Mouse (Mus musculus): ENCODE data around the gene Irf2. TPM values are rescaled to one million over a fixed set of nuclear protein-coding genes. Genes with fewer than 3 reads are reported as not detected.

Irf2 gene
- total and polyA plus RNA-seq, 3 experiments: 4.9 to 19.4 TPM; not detected in 1

DNA sequence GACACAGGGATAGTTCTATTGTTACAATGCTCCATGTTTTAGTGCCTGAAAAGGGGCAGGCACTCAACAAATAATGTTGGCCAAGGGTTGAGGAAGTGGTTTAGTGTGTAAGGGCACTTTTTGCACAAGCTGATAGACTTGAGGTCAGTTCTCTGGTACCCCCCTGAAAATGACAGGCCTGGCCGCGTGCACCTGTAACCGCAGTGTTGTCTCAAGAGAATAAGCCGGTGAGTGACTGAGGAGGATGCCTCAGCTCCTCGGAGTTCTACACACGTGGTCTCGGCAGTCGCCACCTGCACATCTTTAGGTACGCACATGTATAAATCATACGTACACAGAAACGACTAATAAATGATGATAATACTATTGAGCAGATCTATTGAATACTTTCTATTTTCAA lies 26.4 kb upstream of the Irf2 start:
- peaks cover 0 to 33% of the 10 kb centered on the region in 2 experiments; a peak in 2 of 4 replicates for H3K36me3 ChIP-seq (ENCODE audit: control insufficient read depth in 1 of 2, insufficient read depth in 2 of 2, low read length in 2 of 2)
- no peaks in the 10 kb centered on the region for H3K9me3 ChIP-seq (replicated peaks; ENCODE audit: insufficient read depth, low read length)
- H3K4me3 ChIP-seq (ENCODE audit: control insufficient read depth in 1 of 2, insufficient read depth in 1 of 2, low read depth in 2 of 2, low read length in 2 of 2): no peak overlapping the region
- TF ChIP-seq MYC (IDR thresholded peaks at IDR 0.05; ENCODE audit: low read depth, low read length): no peak
- TF ChIP-seq NRF1 (IDR thresholded peaks at IDR 0.05; ENCODE audit: insufficient read depth, low read depth, low read length, poor library complexity, severe bottlenecking): no peak
- no peak for TF ChIP-seq BHLHE40 (IDR thresholded peaks at IDR 0.05; ENCODE audit: borderline replicate concordance, low read depth, low read length)
- no peak for TF ChIP-seq TBP (IDR thresholded peaks at IDR 0.05; ENCODE audit: low read depth, low read length)
- no peak for TF ChIP-seq USF1 (IDR thresholded peaks at IDR 0.05; ENCODE audit: low read depth, low read length)
- TF ChIP-seq ELF1 (IDR thresholded peaks at IDR 0.05; ENCODE audit: low read depth, low read length): no peak
- DNase-seq (ENCODE audit: low read depth, low spot score): no peak
- H3K9ac ChIP-seq (ENCODE audit: control insufficient read depth, low read depth, low read length, poor library complexity, severe bottlenecking): no peak overlapping the region
- peaks cover 19 to 30% of the 10 kb centered on the region in 2 experiments for H3K4me1 ChIP-seq (ENCODE audit: control insufficient read depth in 1 of 2, insufficient read depth in 2 of 2, low read length in 2 of 2)
- H3K27ac ChIP-seq (ENCODE audit: control insufficient read depth, low read depth, low read length): no peak overlapping the region
- no peaks in the 10 kb centered on the region for H3K79me2 ChIP-seq (ENCODE audit: control insufficient read depth, insufficient read depth, low read length, poor library complexity)
- no peaks in the 10 kb centered on the region for H3K27me3 ChIP-seq (ENCODE audit: control insufficient read depth in 1 of 2, insufficient read depth in 2 of 2, low read length in 2 of 2)

DNA sequence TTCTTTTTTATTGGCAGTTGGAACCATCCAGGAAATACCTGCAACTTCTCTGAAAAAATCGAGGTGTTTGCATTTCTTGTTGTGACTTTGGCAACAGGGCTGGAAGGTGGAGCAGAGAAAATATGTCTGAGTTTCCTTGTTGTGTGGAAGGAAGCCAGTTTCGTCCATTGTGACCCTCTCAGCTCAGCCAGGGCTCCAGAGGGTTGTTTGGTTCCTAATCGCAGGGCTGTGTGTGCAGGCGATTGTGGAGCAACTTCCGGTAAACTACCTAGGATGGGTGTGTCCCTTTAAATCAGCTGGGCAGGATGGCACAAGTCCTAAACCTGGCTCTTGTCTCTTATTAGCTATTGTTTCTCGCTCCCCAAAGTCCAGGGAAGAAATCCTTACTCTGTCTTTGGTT lies 25.7 kb upstream of the Irf2 start:
- peak overlapping the region; percentile 50 for H3K9ac ChIP-seq (ENCODE audit: control insufficient read depth, low read depth, low read length, poor library complexity, severe bottlenecking)
- peak overlapping the region; percentile 33; the same call in 1 of the 2 replicates for H3K27ac ChIP-seq (ENCODE audit: control insufficient read depth, low read depth, low read length)
- peaks cover 23 to 36% of the 10 kb centered on the region in 2 experiments for H3K4me1 ChIP-seq (ENCODE audit: control insufficient read depth in 1 of 2, insufficient read depth in 2 of 2, low read length in 2 of 2)
- H3K4me3 ChIP-seq (ENCODE audit: control insufficient read depth in 1 of 2, insufficient read depth in 1 of 2, low read depth in 2 of 2, low read length in 2 of 2): peak overlapping the region; percentile 2 to 41; a peak in 2 of 4 replicates
- H3K9me3 ChIP-seq (replicated peaks; ENCODE audit: insufficient read depth, low read length): no peaks in the 10 kb centered on the region
- no peaks in the 10 kb centered on the region for H3K79me2 ChIP-seq (ENCODE audit: control insufficient read depth, insufficient read depth, low read length, poor library complexity)
- peaks cover 0 to 39% of the 10 kb centered on the region in 2 experiments; a peak in 2 of 4 replicates for H3K36me3 ChIP-seq (ENCODE audit: control insufficient read depth in 1 of 2, insufficient read depth in 2 of 2, low read length in 2 of 2)
- no peaks in the 10 kb centered on the region for H3K27me3 ChIP-seq (ENCODE audit: control insufficient read depth in 1 of 2, insufficient read depth in 2 of 2, low read length in 2 of 2)
- DNase-seq (ENCODE audit: low read depth, low spot score): peak; percentile 77
- TF ChIP-seq NRF1 (IDR thresholded peaks at IDR 0.05; ENCODE audit: insufficient read depth, low read depth, low read length, poor library complexity, severe bottlenecking) (no peak), MEF2A (IDR thresholded peaks at IDR 0.05; ENCODE audit: extremely low read depth, insufficient replicate concordance, low read depth, low read length, poor library complexity, severe bottlenecking) (no peak), MAFK (IDR thresholded peaks at IDR 0.05; ENCODE audit: borderline replicate concordance, low read depth, low read length) (no peak), MAX (IDR thresholded peaks at IDR 0.05; ENCODE audit: low read length) (no peak), POLR2A (IDR thresholded peaks at IDR 0.05; ENCODE audit: control insufficient read depth in 1 of 2, insufficient read depth in 1 of 2, low read depth in 1 of 2, low read length in 2 of 2, poor library complexity in 1 of 2) (no peak), TAL1 (IDR thresholded peaks at IDR 0.05; ENCODE audit: low read length) (peak; percentile 21; the same call in 1 of the 2 replicates), RCOR1 (IDR thresholded peaks at IDR 0.05; ENCODE audit: low read depth, low read length) (0 out of 2 replicates have a peak, but pooled peaks have one; percentile 27), POLR2AphosphoS2 (IDR thresholded peaks at IDR 0.05; ENCODE audit: low read length) (no peak), USF1 (IDR thresholded peaks at IDR 0.05; ENCODE audit: low read depth, low read length) (no peak), CHD1 (IDR thresholded peaks at IDR 0.05; ENCODE audit: low read depth, low read length) (no peak), SMC3 (IDR thresholded peaks at IDR 0.05; ENCODE audit: low read depth, low read length) (no peak), GABPA (IDR thresholded peaks at IDR 0.05; ENCODE audit: low read depth, low read length) (no peak), TCF12 (IDR thresholded peaks at IDR 0.05; ENCODE audit: low read depth, low read length) (peak; percentile 66), CTCF (IDR thresholded peaks at IDR 0.05 in 2 of 3, conservative IDR thresholded peaks at IDR 0.05 in 1 of 3; ENCODE audit: control insufficient read depth in 1 of 3, insufficient read depth in 1 of 3, low read depth in 2 of 3, low read length in 3 of 3, poor library complexity in 1 of 3, severe bottlenecking in 1 of 3) (no peak), ZMIZ1 (IDR thresholded peaks at IDR 0.05; ENCODE audit: low read depth, low read length) (no peak), ZKSCAN1 (IDR thresholded peaks at IDR 0.05; ENCODE audit: low read depth, low read length) (no peak), E2F4 (IDR thresholded peaks at IDR 0.05; ENCODE audit: borderline replicate concordance, low read depth, low read length) (no peak), MYC (IDR thresholded peaks at IDR 0.05; ENCODE audit: low read depth, low read length) (no peak), ZNF384 (IDR thresholded peaks at IDR 0.05; ENCODE audit: low read depth, low read length) (no peak), MXI1 (IDR thresholded peaks at IDR 0.05; ENCODE audit: low read depth, low read length) (no peak), RAD21 (IDR thresholded peaks at IDR 0.05; ENCODE audit: low read depth, low read length) (no peak), USF2 (IDR thresholded peaks at IDR 0.05; ENCODE audit: borderline replicate concordance in 1 of 2, insufficient read depth in 1 of 2, low read depth in 1 of 2, low read length in 2 of 2) (no peak), UBTF (IDR thresholded peaks at IDR 0.05; ENCODE audit: borderline replicate concordance, insufficient read depth, low read depth, low read length) (no peak), ELF1 (IDR thresholded peaks at IDR 0.05; ENCODE audit: low read depth, low read length) (peak; percentile 61; the same call in 1 of the 2 replicates), BHLHE40 (IDR thresholded peaks at IDR 0.05; ENCODE audit: borderline replicate concordance, low read depth, low read length) (no peak; the same call in 1 of the 2 replicates), SIN3A (IDR thresholded peaks at IDR 0.05; ENCODE audit: low read length) (peak; percentile 79; the same call in 1 of the 2 replicates), HCFC1 (IDR thresholded peaks at IDR 0.05; ENCODE audit: low read depth, low read length) (no peak), ZC3H11A (IDR thresholded peaks at IDR 0.05; ENCODE audit: low read depth, low read length) (no peak), GATA1 (IDR thresholded peaks at IDR 0.05; ENCODE audit: low read depth, low read length) (peak; percentile 57)
